Mouse (Mus musculus) lung, postnatal 0 days (tissue): ENCODE measurements around the gene Senp6. TPM values are rescaled to one million over a fixed set of nuclear protein-coding genes. Genes with fewer than 3 reads are reported as not detected.
A peak's percentile ranks its signal among the peaks of the same experiment; 100 is the strongest.

Source experiments
- ATAC-seq: fragments of 200-750 bp; cut with Nextera tagmentation; 2 replicates; pipeline ENCODE4 v1.8.0; 2017; ENCODE audit warnings: moderate library complexity
- DNase-seq: peaks from one replicate; pipeline ENCODE4 v3.0.0-alpha.2; 2016; ENCODE audit warnings: low spot score
- H3K27ac ChIP-seq: fragments of 300-500 bp; sonication (generic); 2 replicates; pipeline ENCODE4 v1.5.1; 2014; ENCODE audit warnings: antibody characterized with exemption, mild to moderate bottlenecking, low read length, mixed read lengths
- H3K27me3 ChIP-seq: fragments of 300-500 bp; sonication (generic); replicated peaks from 2 replicates; pipeline ENCODE4 v1.6.1; 2014; ENCODE audit warnings: low read length, mixed read lengths; ENCODE audit not compliant: insufficient read depth
- H3K36me3 ChIP-seq: fragments of 300-500 bp; sonication (generic); 2 replicates; pipeline ENCODE4 v1.6.1; 2014; ENCODE audit warnings: low read length, mixed read lengths; ENCODE audit not compliant: insufficient read depth
- H3K4me1 ChIP-seq: fragments of 300-500 bp; sonication (generic); 2 replicates; pipeline ENCODE4 v1.6.1; 2014; ENCODE audit warnings: antibody characterized with exemption, low read depth, low read length, mixed read lengths; ENCODE audit not compliant: insufficient read depth
- H3K4me2 ChIP-seq: fragments of 300-500 bp; sonication (generic); replicated peaks from 2 replicates; pipeline ENCODE4 v1.6.1; 2014; ENCODE audit warnings: low read depth, mild to moderate bottlenecking, low read length, moderate library complexity, mixed read lengths
- H3K4me3 ChIP-seq: fragments of 300-500 bp; sonication (generic); 2 replicates; pipeline ENCODE4 v1.5.1; 2014; ENCODE audit warnings: low read depth, low read length
- H3K9ac ChIP-seq: fragments of 300-500 bp; sonication (generic); replicated peaks from 2 replicates; pipeline ENCODE4 v1.6.1; 2014; ENCODE audit warnings: low read depth, mild to moderate bottlenecking
- H3K9me3 ChIP-seq: fragments of 300-500 bp; sonication (generic); 2 replicates; pipeline ENCODE4 v1.6.1; 2016; ENCODE audit warnings: low read length, mixed read lengths
- CTCF ChIP-seq: IDR thresholded peaks from 2 replicates; pipeline ENCODE4 v1.5.1; 2016; ENCODE audit warnings: antibody characterized with exemption, mild to moderate bottlenecking
- EP300 ChIP-seq: IDR thresholded peaks from 2 replicates; pipeline ENCODE4 v1.6.1; 2016; ENCODE audit warnings: antibody characterized with exemption, mild to moderate bottlenecking, control low read depth
- WGBS: fragments of 180-500 bp; shearing (Covaris S2); extraction: QIAGEN DNeasy Blood & Tissue Kit; methylation state at CpG from one replicate; pipeline ENCODE4 v1.1.7; 2014; 5-methylcytosine and 5-hydroxymethylcytosine counted together
- polyA plus RNA-seq: library from polyadenylated mRNA; unstranded; fragments of >200 nt; fragmentation: Nextera tagmentation; extraction: Ambion mirVana; gene quantifications from 2 replicates; pipeline ENCODE4 v1.2.1, GENCODE M21; 2015

Gene Senp6
- polyA plus RNA-seq, 1 experiment from 2014 or later, result 48.4 TPM

GRCm38 (mm10) chr9:80192324-80192723 is 125.6 kb downstream of the Senp6 start:
- Histone ChIP-seq H3K4me3 (no peak overlapping the region), H3K4me1 (no peaks in the 10 kb centered on the region), H3K27ac (no peak overlapping the region), H3K9me3 (no peaks in the 10 kb centered on the region), H3K4me2 (no peak overlapping the region), H3K9ac (no peak overlapping the region), H3K36me3 (no peaks in the 10 kb centered on the region), H3K27me3 (no peaks in the 10 kb centered on the region)
- TF ChIP-seq CTCF (no peak), EP300 (no peak)
- 71% methylated on average over 10 of the region's 10 CpGs for WGBS
- ATAC-seq, result no peak
- peak; percentile 19 for DNase-seq

- 76% methylated on average over 6 of the region's 6 CpGs for WGBS
Measured at GRCm38 (mm10) chr9:80194446-80194845, 127.7 kb downstream of the Senp6 start.

More at GRCm38 (mm10) chr9:80194446-80194845, 127.7 kb downstream of the Senp6 start:
- Histone ChIP-seq H3K9me3 (no peaks in the 10 kb centered on the region), H3K27me3 (no peaks in the 10 kb centered on the region), H3K4me3 (no peak overlapping the region), H3K4me1 (no peaks in the 10 kb centered on the region), H3K4me2 (no peak overlapping the region), H3K9ac (no peak overlapping the region), H3K36me3 (no peaks in the 10 kb centered on the region), H3K27ac (no peak overlapping the region)
- ATAC-seq (no peak), DNase-seq (no peak)
- no peak for TF ChIP-seq CTCF
- no peak for TF ChIP-seq EP300

Other genes starting within 250 kb of the Senp6 start
- 10.1 and 12.2 TPM in 2 replicates for gene Filip1, start 54.1 kb upstream of the Senp6 start, polyA plus RNA-seq
- 23.1 and 29.1 TPM in 2 replicates for gene Myo6, start 98.1 kb downstream of the Senp6 start, polyA plus RNA-seq